Mouse (Mus musculus): ENCODE data around the gene Rhbdf1. TPM values are rescaled to one million over a fixed set of nuclear protein-coding genes. Genes with fewer than 3 reads are reported as not detected.

Rhbdf1 gene
- total and polyA plus RNA-seq, 3 experiments = 24.7 to 37.6 (median 34.2) TPM

DNA sequence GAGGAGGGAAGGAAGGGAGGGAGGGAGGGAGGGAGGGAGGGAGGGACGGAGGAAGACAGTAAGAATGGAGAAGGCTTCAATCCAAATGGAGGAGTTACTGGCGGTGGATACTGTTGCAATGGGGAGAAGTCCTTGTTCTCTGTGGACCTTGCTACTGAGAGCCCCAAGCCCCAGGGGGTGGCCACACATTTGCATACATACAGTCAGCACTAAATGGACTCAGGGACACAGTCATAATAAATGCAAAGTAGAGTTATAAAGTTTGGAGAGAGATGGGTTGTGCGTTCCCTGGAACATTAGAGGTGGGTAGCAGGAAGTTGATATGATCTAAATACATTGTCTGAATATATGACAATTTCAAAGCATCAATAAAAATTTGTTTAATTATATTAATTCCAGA is 36.1 kb downstream of the Rhbdf1 start:
- Histone ChIP-seq H3K4me2 (ENCODE audit: insufficient read depth, low read depth, poor library complexity, severe bottlenecking) (0 out of 2 replicates have a peak overlapping the region, but pooled peaks have one; percentile 27), H3K9ac (ENCODE audit: insufficient read depth, low read depth) (no peak overlapping the region), H3K4me1 (ENCODE audit: control insufficient read depth in 1 of 2, insufficient read depth in 2 of 2) (peaks cover 9 to 19% of the 10 kb centered on the region in 2 experiments), H3K27me3 (replicated peaks) (no peaks in the 10 kb centered on the region), H3K36me3 (replicated peaks in 1 of 2; ENCODE audit: control insufficient read depth in 1 of 2, insufficient read depth in 1 of 2, low read length in 1 of 2) (peaks cover 2 to 24% of the 10 kb centered on the region in 2 experiments), H3K79me2 (replicated peaks; ENCODE audit: control insufficient read depth, extremely low read depth, insufficient read depth, poor library complexity, severe bottlenecking) (no peaks in the 10 kb centered on the region), H3K9me3 (replicated peaks; ENCODE audit: low read length) (peaks cover 4% of the 10 kb centered on the region), H3K27ac (ENCODE audit: insufficient read depth, low read depth) (no peak overlapping the region), H3K4me3 (replicated peaks in 1 of 3; ENCODE audit: low read depth in 2 of 3, low read length in 2 of 3, poor library complexity in 1 of 3) (no peak overlapping the region)
- in situ Hi-C loops (cut with MboI; ENCODE audit: low pct_ligation_motif_present, low pct_unique_long_range_greater_than_20kb, low sequenced_read_pairs) (loop anchor here (10.0 kb wide), 2 partner anchors 49 to 119 kb away; partner anchors contain the start of gene Hbq1a), dilution Hi-C loops (cut with MboI; ENCODE audit: extremely low pct_ligation_motif_present, extremely low pct_unique_long_range_greater_than_20kb, low sequenced_read_pairs) (no loop called here)
- peak; percentile 63 for DNase-seq (ENCODE audit: extremely low read depth)
- TF ChIP-seq MAFK (IDR thresholded peaks at IDR 0.05; ENCODE audit: insufficient replicate concordance, low read length) (0 out of 2 replicates have a peak, but pooled peaks have one; percentile 35), CTCF (conservative IDR thresholded peaks at IDR 0.05 in 1 of 2, IDR thresholded peaks at IDR 0.05 in 1 of 2; ENCODE audit: low read depth in 2 of 2, low read length in 2 of 2) (no peak), MXI1 (IDR thresholded peaks at IDR 0.05; ENCODE audit: low read depth, low read length) (no peak)

DNA sequence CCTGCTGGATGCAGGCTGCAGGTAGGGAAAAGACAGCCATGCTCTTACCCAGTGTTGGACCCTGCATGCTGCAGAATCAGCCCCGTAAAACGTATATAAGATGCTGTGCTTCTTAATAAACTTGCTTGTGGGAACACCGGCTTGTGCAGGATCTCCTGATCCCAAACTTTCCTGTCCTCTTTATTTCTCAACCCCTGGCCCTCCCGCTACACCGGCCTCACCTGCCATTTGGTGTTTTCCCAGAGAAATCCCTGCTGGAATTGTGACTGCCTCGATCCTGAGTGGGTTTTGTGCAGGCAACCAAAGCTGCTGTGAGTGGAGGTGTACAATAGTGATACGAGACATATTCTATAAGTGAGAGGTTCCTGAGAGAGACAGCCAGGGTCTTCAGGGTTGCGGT is 37.6 kb downstream of the Rhbdf1 start:
- DNase-seq (ENCODE audit: extremely low read depth) = no peak
- Histone ChIP-seq H3K27me3 (replicated peaks) (no peaks in the 10 kb centered on the region), H3K9me3 (replicated peaks; ENCODE audit: low read length) (peaks cover 4% of the 10 kb centered on the region), H3K4me3 (replicated peaks in 1 of 3; ENCODE audit: low read depth in 2 of 3, low read length in 2 of 3, poor library complexity in 1 of 3) (no peak overlapping the region), H3K27ac (ENCODE audit: insufficient read depth, low read depth) (no peak overlapping the region), H3K36me3 (replicated peaks in 1 of 2; ENCODE audit: control insufficient read depth in 1 of 2, insufficient read depth in 1 of 2, low read length in 1 of 2) (peaks cover 0 to 9% of the 10 kb centered on the region in 2 experiments), H3K79me2 (replicated peaks; ENCODE audit: control insufficient read depth, extremely low read depth, insufficient read depth, poor library complexity, severe bottlenecking) (no peaks in the 10 kb centered on the region), H3K4me1 (ENCODE audit: control insufficient read depth in 1 of 2, insufficient read depth in 2 of 2) (peaks cover 0 to 5% of the 10 kb centered on the region in 2 experiments; a peak in 2 of 4 replicates), H3K4me2 (ENCODE audit: insufficient read depth, low read depth, poor library complexity, severe bottlenecking) (no peak overlapping the region), H3K9ac (ENCODE audit: insufficient read depth, low read depth) (no peak overlapping the region)
- dilution Hi-C loops (cut with MboI; ENCODE audit: extremely low pct_ligation_motif_present, extremely low pct_unique_long_range_greater_than_20kb, low sequenced_read_pairs) (no loop called here), in situ Hi-C loops (cut with MboI; ENCODE audit: low pct_ligation_motif_present, low pct_unique_long_range_greater_than_20kb, low sequenced_read_pairs) (loop anchor here (10.0 kb wide), 2 partner anchors 50 to 120 kb away; partner anchors contain the start of gene Hbq1a)
- no peak for TF ChIP-seq ELF1 (IDR thresholded peaks at IDR 0.05; ENCODE audit: low read depth, low read length)
- TF ChIP-seq ZNF384 (IDR thresholded peaks at IDR 0.05; ENCODE audit: low read depth, low read length) = no peak
- no peak for TF ChIP-seq NELFE (IDR thresholded peaks at IDR 0.05; ENCODE audit: low read depth, low read length)
- TF ChIP-seq KAT2A (IDR thresholded peaks at IDR 0.05; ENCODE audit: insufficient replicate concordance, low read length) = no peak
- no peak for TF ChIP-seq MAX (IDR thresholded peaks at IDR 0.05; ENCODE audit: low read length)
- no peak for TF ChIP-seq ETS1 (conservative IDR thresholded peaks at IDR 0.05; ENCODE audit: low read depth, low read length)
- no peak for TF ChIP-seq GABPA (IDR thresholded peaks at IDR 0.05; ENCODE audit: insufficient replicate concordance, low read depth, low read length)

DNA sequence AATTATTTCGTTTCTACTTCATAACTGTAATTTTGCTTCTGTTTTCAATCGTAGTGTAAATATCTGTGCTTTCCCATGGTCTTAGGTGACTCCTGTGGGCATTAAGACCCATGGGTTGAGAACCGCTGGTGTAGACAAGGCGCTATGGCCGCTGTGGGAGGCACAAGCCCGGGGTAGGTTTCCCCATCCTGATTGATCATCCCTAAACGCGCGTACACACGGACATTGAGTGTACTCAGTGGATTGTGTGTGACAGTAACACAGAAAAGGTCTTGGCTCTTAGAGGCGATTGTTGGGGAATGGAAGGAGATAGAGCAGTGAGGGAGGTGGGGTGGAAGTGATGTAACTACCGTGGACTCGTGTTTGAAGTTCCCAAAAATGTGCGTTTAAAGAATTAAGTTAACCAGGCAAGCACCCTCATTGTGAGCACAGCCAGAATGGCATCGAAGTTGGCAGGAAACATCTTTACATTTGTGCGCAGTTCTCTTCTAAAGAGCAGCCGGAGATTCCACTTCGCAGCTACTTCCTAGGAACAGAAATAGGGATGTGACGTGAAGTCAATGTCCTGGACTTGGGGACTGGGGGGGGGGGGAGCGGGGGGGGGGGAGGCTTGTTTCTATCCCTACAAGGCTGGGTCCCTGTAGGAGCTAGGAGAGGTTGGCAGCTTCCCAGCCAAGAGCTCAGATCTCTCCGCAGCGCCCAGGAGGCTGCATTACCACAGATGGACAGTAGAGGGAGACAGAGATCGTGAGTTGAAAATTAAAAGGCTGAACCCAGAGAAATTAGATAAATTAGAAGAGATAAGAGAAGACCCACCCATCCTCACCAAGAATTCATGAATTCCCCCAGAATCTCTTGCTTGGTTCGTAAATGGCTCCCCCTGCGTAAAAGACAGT is 39.9 kb downstream of the Rhbdf1 start:
- no peak overlapping the region for H3K4me2 ChIP-seq (ENCODE audit: insufficient read depth, low read depth, poor library complexity, severe bottlenecking)
- in situ Hi-C loops (cut with MboI; ENCODE audit: low pct_ligation_motif_present, low pct_unique_long_range_greater_than_20kb, low sequenced_read_pairs) (loop anchor here (10.0 kb wide), 2 partner anchors 53 to 123 kb away; partner anchors contain the start of gene Hbq1a), dilution Hi-C loops (cut with MboI; ENCODE audit: extremely low pct_ligation_motif_present, extremely low pct_unique_long_range_greater_than_20kb, low sequenced_read_pairs) (no loop called here)
- H3K4me3 ChIP-seq (replicated peaks in 1 of 3; ENCODE audit: low read depth in 2 of 3, low read length in 2 of 3, poor library complexity in 1 of 3) = no peak overlapping the region
- peaks cover 8% of the 10 kb centered on the region for H3K9me3 ChIP-seq (replicated peaks; ENCODE audit: low read length)
- H3K27ac ChIP-seq (ENCODE audit: insufficient read depth, low read depth) = no peak overlapping the region
- H3K79me2 ChIP-seq (replicated peaks; ENCODE audit: control insufficient read depth, extremely low read depth, insufficient read depth, poor library complexity, severe bottlenecking) = no peaks in the 10 kb centered on the region
- peak; percentile 80 for DNase-seq (ENCODE audit: extremely low read depth)
- no peaks in the 10 kb centered on the region for H3K27me3 ChIP-seq (replicated peaks)
- no peaks in the 10 kb centered on the region for H3K36me3 ChIP-seq (replicated peaks in 1 of 2; ENCODE audit: control insufficient read depth in 1 of 2, insufficient read depth in 1 of 2, low read length in 1 of 2)
- H3K9ac ChIP-seq (ENCODE audit: insufficient read depth, low read depth) = no peak overlapping the region
- peaks cover 0 to 3% of the 10 kb centered on the region in 2 experiments; a peak in 2 of 4 replicates for H3K4me1 ChIP-seq (ENCODE audit: control insufficient read depth in 1 of 2, insufficient read depth in 2 of 2)
- no peak for TF ChIP-seq TCF12 (IDR thresholded peaks at IDR 0.05; ENCODE audit: low read depth, low read length)
- TF ChIP-seq NRF1 (IDR thresholded peaks at IDR 0.05; ENCODE audit: low read depth, low read length) = no peak
- TF ChIP-seq ZMIZ1 (IDR thresholded peaks at IDR 0.05; ENCODE audit: low read depth, low read length) = no peak
- TF ChIP-seq RAD21 (IDR thresholded peaks at IDR 0.05; ENCODE audit: low read depth, low read length) = no peak; the same call in none of the 2 replicates
- peak; percentile 77 for TF ChIP-seq ZC3H11A (IDR thresholded peaks at IDR 0.05; ENCODE audit: low read depth, low read length)
- no peak for TF ChIP-seq SIN3A (IDR thresholded peaks at IDR 0.05; ENCODE audit: low read length)
- no peak for TF ChIP-seq EP300 (IDR thresholded peaks at IDR 0.05; ENCODE audit: low read length)
- no peak for TF ChIP-seq POLR2A (IDR thresholded peaks at IDR 0.05; ENCODE audit: low read depth, low read length)
- TF ChIP-seq GABPA (IDR thresholded peaks at IDR 0.05; ENCODE audit: insufficient replicate concordance, low read depth, low read length) = no peak
- peak; percentile 95 to 98 for TF ChIP-seq CTCF (conservative IDR thresholded peaks at IDR 0.05 in 1 of 2, IDR thresholded peaks at IDR 0.05 in 1 of 2; ENCODE audit: low read depth in 2 of 2, low read length in 2 of 2)
- TF ChIP-seq JUN (IDR thresholded peaks at IDR 0.05; ENCODE audit: insufficient read depth, low read depth, low read length) = no peak
- TF ChIP-seq SMC3 (IDR thresholded peaks at IDR 0.05; ENCODE audit: low read depth, low read length) = peak; percentile 91

All from CH12.LX (cell line).